Mouse (Mus musculus) adrenal gland, adult 8-10 months (tissue): ENCODE measurements around the gene Xcr1. TPM values are rescaled to one million over a fixed set of nuclear protein-coding genes. Genes with fewer than 3 reads are reported as not detected.

Source experiments
- DNase-seq: peaks from one replicate; pipeline ENCODE4 v3.0.0; 2022
- total RNA-seq, 4 experiments: library from RNA; stranded (reverse); gene quantifications; 2 replicates each; pipeline ENCODE4 v1.2.4; 2022

Gene Xcr1
- total RNA-seq, 4 experiments from 2014 or later, result 0.22 to 0.31 (median 0.23) TPM; not detected in 1

GRCm38 (mm10) chr9:123814821-123815220, 47.0 kb downstream of the Xcr1 start:
- DNase-seq, result no peak

GRCm38 (mm10) chr9:123814326-123814725, 47.5 kb downstream of the Xcr1 start:
- DNase-seq, result no peak

GRCm38 (mm10) chr9:123811831-123812230, 50.0 kb downstream of the Xcr1 start:
- no peak for DNase-seq

- no peak for DNase-seq
These were observed 53.2 kb downstream of the Xcr1 start for GRCm38 (mm10) chr9:123808583-123808982.

GRCm38 (mm10) chr9:123806267-123806666, 55.6 kb downstream of the Xcr1 start, which contains the start of gene Cxcr6:
Gene Cxcr6, plus strand, starts transcription at chr9:123806475.
- DNase-seq, result no peak

GRCm38 (mm10) chr9:123805241-123805640, 56.6 kb downstream of the Xcr1 start:
- DNase-seq, result no peak

GRCm38 (mm10) chr9:123802896-123803295, 58.9 kb downstream of the Xcr1 start:
- no peak for DNase-seq

- no peak for DNase-seq
These were observed 59.4 kb downstream of the Xcr1 start for GRCm38 (mm10) chr9:123802421-123802820.

Other genes starting within 250 kb of the Xcr1 start
- not detected for gene Slc6a20b, start 229.5 kb downstream of the Xcr1 start, total RNA-seq
- gene Ccr9, start 183.6 kb downstream of the Xcr1 start, total RNA-seq, result under 1 TPM; 0.05 to 0.15 (median 0.11) TPM
- gene Slc6a20a, start 183.1 kb downstream of the Xcr1 start, total RNA-seq, result under 1 TPM in 2 of 4 experiments, not detected in 2; 0.10 to 0.17 TPM
- 10 to 100 TPM; 47.5 to 60.5 (median 57.4) TPM for gene Lztfl1, start 144.3 kb downstream of the Xcr1 start, total RNA-seq
- gene Cxcr6, start 55.6 kb downstream of the Xcr1 start, total RNA-seq, result under 1 TPM in 3 of 4 experiments, not detected in 1; 0.46 to 0.75 (median 0.49) TPM
- 10 to 100 TPM; 49.2 to 64.3 (median 59.1) TPM for gene Fyco1, start 10.1 kb downstream of the Xcr1 start, total RNA-seq
- 1 to 10 TPM; 1.2 to 3.0 (median 3.0) TPM for gene Ccr1, start 106.7 kb upstream of the Xcr1 start, total RNA-seq
- not detected for gene Ccr1l1, start 116.4 kb upstream of the Xcr1 start, total RNA-seq
- gene Ccr3, start 159.9 kb upstream of the Xcr1 start, total RNA-seq, result not detected
- 1 to 10 TPM; 1.6 to 4.8 (median 3.2) TPM for gene Ccr2, start 239.9 kb upstream of the Xcr1 start, total RNA-seq